Mouse (Mus musculus) fibroblast of lung, adult 2 months (primary cell): ENCODE results near the gene Ugt1a5.
A peak's percentile ranks its signal among the peaks of the same experiment; 100 is the strongest.

Experiments
- DNase-seq: peaks from one replicate; pipeline ENCODE4 v3.0.0-alpha.2; 2011; ENCODE audit warnings: low read depth

Ugt1a5 gene

GRCm38 (mm10) chr1:88261706-88262105 lies 95.9 kb downstream of the Ugt1a5 start:
- no peak for DNase-seq

DNA sequence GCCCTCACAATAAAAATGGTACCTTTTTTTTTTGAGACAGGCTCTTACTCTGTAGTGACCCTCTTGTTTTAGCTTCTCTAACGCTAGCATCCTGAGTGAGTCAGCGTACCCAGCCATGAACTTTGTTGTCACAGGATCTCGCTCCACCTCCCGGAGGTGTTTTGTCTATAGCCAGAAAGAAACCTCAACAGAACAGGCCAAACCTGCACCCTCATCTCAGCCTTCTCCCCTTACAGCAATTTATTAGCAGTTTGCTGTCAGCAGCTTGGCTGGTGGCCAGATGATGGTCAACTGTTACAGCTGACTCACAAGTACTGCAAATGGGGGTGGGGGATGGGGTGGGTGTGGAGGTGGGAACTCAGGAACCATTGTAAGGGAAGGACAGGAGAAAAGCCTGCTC lies 96.4 kb downstream of the Ugt1a5 start:
- peak; percentile 85 for DNase-seq

DNA sequence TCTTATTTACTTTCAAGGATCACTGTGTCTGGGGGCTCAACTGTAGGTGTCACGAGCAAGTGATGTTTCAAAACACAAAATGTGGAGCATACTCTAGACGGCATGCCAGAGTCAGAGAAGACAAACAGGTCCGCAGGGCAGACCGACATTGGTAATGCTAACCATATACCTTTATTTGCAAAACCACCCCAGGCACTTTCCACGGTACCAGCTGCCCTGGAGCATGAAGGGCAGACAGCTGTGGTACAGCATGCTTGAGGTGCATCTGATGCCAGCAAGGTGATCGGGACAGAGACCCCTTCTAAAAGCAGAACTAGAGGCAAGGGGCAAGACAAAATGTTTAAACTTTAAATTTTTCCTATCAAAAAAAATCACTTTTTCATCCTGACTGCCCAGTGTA lies 97.1 kb downstream of the Ugt1a5 start:
- DNase-seq, result no peak

- no peak for DNase-seq
These were observed 98.0 kb downstream of the Ugt1a5 start for GRCm38 (mm10) chr1:88263778-88264177.

DNA sequence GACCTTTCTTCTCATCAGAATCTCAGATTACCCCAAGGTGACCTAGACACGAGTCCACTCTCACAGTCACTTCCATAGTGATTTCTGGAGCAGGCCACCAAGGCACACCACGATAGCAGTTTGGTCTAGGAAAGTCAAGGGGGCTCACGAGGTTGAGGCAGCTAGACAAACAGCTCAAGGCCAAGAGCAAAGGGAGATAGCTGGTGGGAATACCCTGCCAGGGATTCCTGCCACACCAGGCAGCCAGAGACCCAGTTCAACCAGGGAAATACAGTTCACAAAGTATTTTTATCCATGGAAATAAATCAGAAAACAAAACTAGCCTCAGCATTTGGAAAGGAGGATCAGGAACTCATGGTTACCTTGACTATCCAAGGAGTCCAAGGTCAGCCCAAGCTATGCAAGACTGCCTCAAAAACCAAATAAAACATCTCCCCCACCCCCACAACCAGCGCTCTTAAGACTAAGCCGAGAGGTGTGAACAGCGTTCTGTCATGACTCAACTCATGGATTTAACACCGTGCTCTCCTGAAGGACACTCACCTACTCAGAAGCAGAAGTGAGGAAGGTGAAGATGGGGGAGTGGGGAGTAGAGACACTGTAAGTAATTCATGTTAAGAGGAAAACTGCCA lies 98.5 kb downstream of the Ugt1a5 start:
- DNase-seq, result no peak

GRCm38 (mm10) chr1:88264869-88265240 lies 99.0 kb downstream of the Ugt1a5 start:
- DNase-seq, result no peak

GRCm38 (mm10) chr1:88266123-88266522 lies 100.3 kb downstream of the Ugt1a5 start:
- no peak for DNase-seq

DNA sequence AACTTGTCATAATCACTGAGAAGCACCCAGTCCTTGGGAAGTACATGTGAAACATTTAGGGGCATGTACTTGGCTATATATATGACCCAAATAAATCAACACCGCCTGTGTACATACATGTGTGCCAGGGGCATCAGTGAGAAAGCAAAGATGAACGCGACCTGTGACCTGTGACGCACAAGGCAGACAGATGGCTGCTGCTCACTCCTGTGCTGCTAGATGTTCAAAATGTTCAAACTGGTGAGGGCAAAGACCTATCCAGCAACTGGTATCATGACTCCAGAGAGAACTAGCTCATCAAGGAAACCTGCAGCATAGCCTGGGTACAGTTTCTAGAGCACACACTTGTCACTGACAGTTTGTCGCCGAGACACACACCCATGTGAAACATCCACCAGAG lies 101.7 kb downstream of the Ugt1a5 start:
- DNase-seq, result no peak

GRCm38 (mm10) chr1:88268070-88268469 lies 102.3 kb downstream of the Ugt1a5 start:
- DNase-seq, result no peak
